Mouse (Mus musculus): ENCODE data around the gene Spty2d1. TPM values are rescaled to one million over a fixed set of nuclear protein-coding genes. Genes with fewer than 3 reads are reported as not detected.

Gene Spty2d1
- total and polyA plus RNA-seq, 3 experiments, result 14.4 to 36.9 (median 14.9) TPM

GRCm38 (mm10) chr7:47034785-47035384 is 26.7 kb upstream of the Spty2d1 start:
- no peaks in the 10 kb centered on the region for H3K79me2 ChIP-seq (ENCODE audit: control insufficient read depth, insufficient read depth, low read length, poor library complexity)
- no peaks in the 10 kb centered on the region for H3K36me3 ChIP-seq (ENCODE audit: control insufficient read depth in 1 of 2, insufficient read depth in 2 of 2, low read length in 2 of 2)
- peaks cover 2 to 8% of the 10 kb centered on the region in 2 experiments; a peak in 3 of 4 replicates for H3K27me3 ChIP-seq (ENCODE audit: control insufficient read depth in 1 of 2, insufficient read depth in 2 of 2, low read length in 2 of 2)
- no peak for DNase-seq (ENCODE audit: low read depth, low spot score)
- no peak overlapping the region for H3K9ac ChIP-seq (ENCODE audit: control insufficient read depth, low read depth, low read length, poor library complexity, severe bottlenecking)
- TF ChIP-seq MYB (IDR thresholded peaks at IDR 0.05; ENCODE audit: low read depth, low read length), result no peak
- no peak for TF ChIP-seq GATA1 (IDR thresholded peaks at IDR 0.05; ENCODE audit: low read depth, low read length)
- no peak for TF ChIP-seq ZMIZ1 (IDR thresholded peaks at IDR 0.05; ENCODE audit: low read depth, low read length)
- no peak for TF ChIP-seq MAFK (IDR thresholded peaks at IDR 0.05; ENCODE audit: borderline replicate concordance, low read depth, low read length)
- no peak for TF ChIP-seq CTCF (IDR thresholded peaks at IDR 0.05 in 2 of 3, conservative IDR thresholded peaks at IDR 0.05 in 1 of 3; ENCODE audit: control insufficient read depth in 1 of 3, insufficient read depth in 1 of 3, low read depth in 2 of 3, low read length in 3 of 3, poor library complexity in 1 of 3, severe bottlenecking in 1 of 3)
- no peak for TF ChIP-seq TCF12 (IDR thresholded peaks at IDR 0.05; ENCODE audit: low read depth, low read length)
- TF ChIP-seq NELFE (IDR thresholded peaks at IDR 0.05; ENCODE audit: low read depth, low read length), result no peak
- TF ChIP-seq ZKSCAN1 (IDR thresholded peaks at IDR 0.05; ENCODE audit: low read depth, low read length), result no peak
- no peak for TF ChIP-seq ETS1 (IDR thresholded peaks at IDR 0.05; ENCODE audit: low read depth, low read length)
- TF ChIP-seq KAT2A (conservative IDR thresholded peaks at IDR 0.05; ENCODE audit: low read depth, low read length), result no peak
- no peak overlapping the region for H3K4me3 ChIP-seq (ENCODE audit: control insufficient read depth in 1 of 2, insufficient read depth in 1 of 2, low read depth in 2 of 2, low read length in 2 of 2)
- H3K27ac ChIP-seq (ENCODE audit: control insufficient read depth, low read depth, low read length), result no peak overlapping the region
- no peaks in the 10 kb centered on the region for H3K9me3 ChIP-seq (replicated peaks; ENCODE audit: insufficient read depth, low read length)
- no peaks in the 10 kb centered on the region; a peak in 1 of 4 replicates for H3K4me1 ChIP-seq (ENCODE audit: control insufficient read depth in 1 of 2, insufficient read depth in 2 of 2, low read length in 2 of 2)

- H3K4me3 ChIP-seq (ENCODE audit: control insufficient read depth in 1 of 2, insufficient read depth in 1 of 2, low read depth in 2 of 2, low read length in 2 of 2), result no peak overlapping the region
- H3K9ac ChIP-seq (ENCODE audit: control insufficient read depth, low read depth, low read length, poor library complexity, severe bottlenecking), result no peak overlapping the region
- no peaks in the 10 kb centered on the region; a peak in 1 of 4 replicates for H3K4me1 ChIP-seq (ENCODE audit: control insufficient read depth in 1 of 2, insufficient read depth in 2 of 2, low read length in 2 of 2)
- H3K79me2 ChIP-seq (ENCODE audit: control insufficient read depth, insufficient read depth, low read length, poor library complexity), result no peaks in the 10 kb centered on the region
- peaks cover 2 to 5% of the 10 kb centered on the region in 2 experiments; a peak in 2 of 4 replicates for H3K27me3 ChIP-seq (ENCODE audit: control insufficient read depth in 1 of 2, insufficient read depth in 2 of 2, low read length in 2 of 2)
- DNase-seq (ENCODE audit: low read depth, low spot score), result no peak
- TF ChIP-seq E2F4 (IDR thresholded peaks at IDR 0.05; ENCODE audit: borderline replicate concordance, low read depth, low read length), result no peak
- no peak for TF ChIP-seq GATA1 (IDR thresholded peaks at IDR 0.05; ENCODE audit: low read depth, low read length)
- TF ChIP-seq POLR2AphosphoS2 (IDR thresholded peaks at IDR 0.05; ENCODE audit: low read length), result no peak
- no peak for TF ChIP-seq MYB (IDR thresholded peaks at IDR 0.05; ENCODE audit: low read depth, low read length)
- no peak for TF ChIP-seq TCF12 (IDR thresholded peaks at IDR 0.05; ENCODE audit: low read depth, low read length)
- TF ChIP-seq SIN3A (IDR thresholded peaks at IDR 0.05; ENCODE audit: low read length), result no peak
- TF ChIP-seq MXI1 (IDR thresholded peaks at IDR 0.05; ENCODE audit: low read depth, low read length), result no peak
- no peak for TF ChIP-seq CHD2 (IDR thresholded peaks at IDR 0.05; ENCODE audit: low read length)
- TF ChIP-seq NRF1 (IDR thresholded peaks at IDR 0.05; ENCODE audit: insufficient read depth, low read depth, low read length, poor library complexity, severe bottlenecking), result no peak
- no peaks in the 10 kb centered on the region for H3K9me3 ChIP-seq (replicated peaks; ENCODE audit: insufficient read depth, low read length)
- no peaks in the 10 kb centered on the region for H3K36me3 ChIP-seq (ENCODE audit: control insufficient read depth in 1 of 2, insufficient read depth in 2 of 2, low read length in 2 of 2)
- H3K27ac ChIP-seq (ENCODE audit: control insufficient read depth, low read depth, low read length), result no peak overlapping the region
These were observed 23.2 kb upstream of the Spty2d1 start for GRCm38 (mm10) chr7:47031371-47031770.
